In the genomic region with DNA sequence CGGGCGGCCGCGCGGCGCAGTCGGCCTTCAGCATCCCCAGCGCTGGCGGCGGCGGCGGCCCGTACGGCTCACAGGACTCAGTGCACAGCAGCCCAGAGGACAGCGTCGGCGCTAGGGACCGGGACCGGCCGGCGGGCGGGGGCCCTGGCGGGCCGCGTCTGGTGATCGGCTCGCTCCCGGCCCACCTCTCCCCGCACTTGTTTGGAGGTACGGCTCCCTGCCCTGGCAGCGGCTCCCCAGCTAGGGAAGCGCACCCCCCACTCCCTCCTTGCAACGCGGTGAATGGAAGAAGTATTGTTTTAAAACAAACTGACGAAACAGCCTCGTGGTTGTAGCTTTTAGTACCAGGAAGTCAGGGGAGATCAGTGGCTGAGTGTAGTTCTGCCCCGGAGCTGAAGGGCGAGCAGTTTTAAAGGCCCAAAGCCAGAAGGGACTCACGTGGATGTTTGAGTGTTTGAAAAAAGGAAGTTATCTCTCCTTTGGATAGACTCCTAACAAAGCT, we compare ENCODE assay signal across 8 mouse cellular contexts. TPM values are rescaled to one million over a fixed set of nuclear protein-coding genes. Genes with fewer than 3 reads are reported as not detected.
DNase-seq lines count a peak whose midpoint lies in the region; ATAC-seq and TF ChIP-seq lines count a peak whose summit lies in the region.

No protein-coding gene starts in this region.

- H3K4me1 ChIP-seq in bone marrow, adult 2 months (ENCODE audit: control insufficient read depth, insufficient read depth, low read length) = no peaks in the 10 kb centered on the region; the same call in none of the 2 replicates
- peaks cover 15% of the 10 kb centered on the region for H3K4me1 ChIP-seq in embryonic facial prominence, embryonic 14.5 days (ENCODE audit: control insufficient read depth, insufficient read depth, low read length)
- H3K4me1 ChIP-seq in heart, embryonic 11.5 days (ENCODE audit: control insufficient read depth, insufficient read depth, low read length) = peaks cover 12% of the 10 kb centered on the region
- H3K4me1 ChIP-seq in kidney, embryonic 14.5 days (ENCODE audit: control insufficient read depth, insufficient read depth, low read length) = 0 out of 2 replicates have a peak, but pooled peaks cover 6% of the 10 kb centered on the region
- H3K4me1 ChIP-seq in liver, embryonic 16.5 days (ENCODE audit: control insufficient read depth, low read depth, low read length) = peaks cover 22% of the 10 kb centered on the region
- H3K4me1 ChIP-seq in neural tube, embryonic 11.5 days (ENCODE audit: control insufficient read depth, insufficient read depth, low read length) = peaks cover 15% of the 10 kb centered on the region
- peaks cover 7% of the 10 kb centered on the region; the same call in 1 of the 2 replicates for H3K4me1 ChIP-seq in stomach, postnatal 0 days (replicated peaks; ENCODE audit: control insufficient read depth, insufficient read depth)

- peak overlapping the region; percentile 87 for H3K9ac ChIP-seq in embryonic facial prominence, embryonic 14.5 days (ENCODE audit: low read depth, low read length)
- peak overlapping the region; percentile 86 for H3K9ac ChIP-seq in heart, embryonic 11.5 days (ENCODE audit: low read depth, low read length)
- H3K9ac ChIP-seq in kidney, embryonic 14.5 days (ENCODE audit: low read depth, low read length) = peak overlapping the region; percentile 90
- peak overlapping the region; percentile 88 for H3K9ac ChIP-seq in liver, embryonic 16.5 days (ENCODE audit: low read depth, low read length)
- H3K9ac ChIP-seq in neural tube, embryonic 11.5 days (ENCODE audit: low read length) = peak overlapping the region; percentile 81
- peak overlapping the region; percentile 96 for H3K9ac ChIP-seq in stomach, postnatal 0 days (ENCODE audit: low read length)

- no peaks in the 10 kb centered on the region for H3K27me3 ChIP-seq in embryonic facial prominence, embryonic 14.5 days (replicated peaks; ENCODE audit: control insufficient read depth, insufficient read depth, low read length)
- H3K27me3 ChIP-seq in heart, embryonic 11.5 days (ENCODE audit: control insufficient read depth, insufficient read depth, low read length) = no peaks in the 10 kb centered on the region
- no peaks in the 10 kb centered on the region for H3K27me3 ChIP-seq in kidney, embryonic 14.5 days (ENCODE audit: control insufficient read depth, insufficient read depth, low read length)
- H3K27me3 ChIP-seq in liver, embryonic 16.5 days (ENCODE audit: control insufficient read depth, insufficient read depth, low read depth, low read length) = no peaks in the 10 kb centered on the region
- no peaks in the 10 kb centered on the region for H3K27me3 ChIP-seq in neural tube, embryonic 11.5 days (ENCODE audit: control insufficient read depth, insufficient read depth, low read length)
- no peaks in the 10 kb centered on the region for H3K27me3 ChIP-seq in stomach, postnatal 0 days (ENCODE audit: control insufficient read depth, insufficient read depth, low read length)

- no peak for TF ChIP-seq EP300 in stomach, postnatal 0 days (optimal IDR thresholded peaks at IDR 0.05)

- no peaks in the 10 kb centered on the region for H3K9me3 ChIP-seq in embryonic facial prominence, embryonic 14.5 days (ENCODE audit: control insufficient read depth, low read length)
- H3K9me3 ChIP-seq in heart, embryonic 11.5 days (replicated peaks; ENCODE audit: control insufficient read depth, low read length) = no peaks in the 10 kb centered on the region
- H3K9me3 ChIP-seq in kidney, embryonic 14.5 days (ENCODE audit: control insufficient read depth, low read length) = no peaks in the 10 kb centered on the region
- H3K9me3 ChIP-seq in liver, embryonic 16.5 days (replicated peaks; ENCODE audit: control insufficient read depth, low read length) = no peaks in the 10 kb centered on the region
- no peaks in the 10 kb centered on the region for H3K9me3 ChIP-seq in neural tube, embryonic 11.5 days (ENCODE audit: control insufficient read depth, low read length)
- no peaks in the 10 kb centered on the region for H3K9me3 ChIP-seq in stomach, postnatal 0 days (ENCODE audit: control insufficient read depth, low read length)

- H3K36me3 ChIP-seq in embryonic facial prominence, embryonic 14.5 days (ENCODE audit: control insufficient read depth, insufficient read depth, low read length) = no peaks in the 10 kb centered on the region
- H3K36me3 ChIP-seq in heart, embryonic 11.5 days (ENCODE audit: control insufficient read depth, insufficient read depth, low read length) = no peaks in the 10 kb centered on the region
- no peaks in the 10 kb centered on the region for H3K36me3 ChIP-seq in kidney, embryonic 14.5 days (ENCODE audit: control insufficient read depth, insufficient read depth, low read length)
- no peaks in the 10 kb centered on the region for H3K36me3 ChIP-seq in liver, embryonic 16.5 days (ENCODE audit: control insufficient read depth, insufficient read depth)
- H3K36me3 ChIP-seq in neural tube, embryonic 11.5 days (ENCODE audit: control insufficient read depth, insufficient read depth, low read length) = no peaks in the 10 kb centered on the region
- no peaks in the 10 kb centered on the region for H3K36me3 ChIP-seq in stomach, postnatal 0 days (ENCODE audit: control insufficient read depth, insufficient read depth, low read length)

- ATAC-seq in CD4-positive, CD25-positive, alpha-beta regulatory T cell, adult 4 months = peak; percentile 72
- peak; percentile 45 for ATAC-seq in embryonic facial prominence, embryonic 14.5 days (ENCODE audit: low read depth)
- peak; percentile 41; the same call in 1 of the 2 replicates for ATAC-seq in heart, embryonic 11.5 days (replicated peaks; ENCODE audit: insufficient number of reproducible peaks, low FRiP score, low TSS enrichment)
- peak; percentile 51 for ATAC-seq in kidney, embryonic 14.5 days (ENCODE audit: low FRiP score, low TSS enrichment)
- peak; percentile 9 for ATAC-seq in liver, embryonic 16.5 days (ENCODE audit: low read depth)
- ATAC-seq in neural tube, embryonic 11.5 days (ENCODE audit: insufficient read depth, low FRiP score, low TSS enrichment) = peak; percentile 64
- peak; percentile 39 for ATAC-seq in stomach, postnatal 0 days (ENCODE audit: low FRiP score, low TSS enrichment)

- TF ChIP-seq CTCF in bone marrow, adult 2 months (IDR thresholded peaks at IDR 0.05; ENCODE audit: control insufficient read depth, insufficient read depth, low read length) = peak; percentile 10; the same call in 1 of the 2 replicates
- peak; percentile 36 for TF ChIP-seq CTCF in stomach, postnatal 0 days (IDR thresholded peaks at IDR 0.05; ENCODE audit: low read depth)

- peak overlapping the region; percentile 94 for H3K4me3 ChIP-seq in bone marrow, adult 2 months (replicated peaks; ENCODE audit: control insufficient read depth, low read depth, low read length)
- peak overlapping the region; percentile 78 for H3K4me3 ChIP-seq in embryonic facial prominence, embryonic 14.5 days (ENCODE audit: low read depth, low read length)
- peak overlapping the region; percentile 78 for H3K4me3 ChIP-seq in heart, embryonic 11.5 days (ENCODE audit: low read depth, low read length)
- H3K4me3 ChIP-seq in kidney, embryonic 14.5 days (ENCODE audit: low read length) = peak overlapping the region; percentile 76
- peak overlapping the region; percentile 83 for H3K4me3 ChIP-seq in liver, embryonic 16.5 days (ENCODE audit: low read depth, low read length)
- H3K4me3 ChIP-seq in neural tube, embryonic 11.5 days (ENCODE audit: low read depth, low read length) = peak overlapping the region; percentile 86
- peak overlapping the region; percentile 81 for H3K4me3 ChIP-seq in stomach, postnatal 0 days (ENCODE audit: low read depth, low read length)

- H3K27ac ChIP-seq in bone marrow, adult 2 months (ENCODE audit: control insufficient read depth, insufficient read depth, low read depth, low read length, poor library complexity) = peak overlapping the region; percentile 100
- H3K27ac ChIP-seq in embryonic facial prominence, embryonic 14.5 days (replicated peaks; ENCODE audit: low read depth, low read length) = peak overlapping the region; percentile 96
- peak overlapping the region; percentile 95 for H3K27ac ChIP-seq in heart, embryonic 11.5 days (ENCODE audit: low read depth, low read length)
- peak overlapping the region; percentile 86 for H3K27ac ChIP-seq in kidney, embryonic 14.5 days (ENCODE audit: low read depth, low read length)
- peak overlapping the region; percentile 90 for H3K27ac ChIP-seq in liver, embryonic 16.5 days (ENCODE audit: low read length)
- peak overlapping the region; percentile 99 for H3K27ac ChIP-seq in neural tube, embryonic 11.5 days (ENCODE audit: low read depth, low read length)
- peak overlapping the region; percentile 98 for H3K27ac ChIP-seq in stomach, postnatal 0 days (replicated peaks)

- peak overlapping the region; percentile 61 for H3K4me2 ChIP-seq in embryonic facial prominence, embryonic 14.5 days (ENCODE audit: low read depth, low read length)
- peak overlapping the region; percentile 82 for H3K4me2 ChIP-seq in heart, embryonic 11.5 days
- peak overlapping the region; percentile 60 for H3K4me2 ChIP-seq in kidney, embryonic 14.5 days (replicated peaks; ENCODE audit: low read depth, low read length)
- H3K4me2 ChIP-seq in liver, embryonic 16.5 days (ENCODE audit: low read depth, low read length) = peak overlapping the region; percentile 77
- H3K4me2 ChIP-seq in neural tube, embryonic 11.5 days (ENCODE audit: low read depth) = peak overlapping the region; percentile 67
- peak overlapping the region; percentile 76 for H3K4me2 ChIP-seq in stomach, postnatal 0 days (replicated peaks; ENCODE audit: low read depth)

- no peak; the same call in 1 of the 2 replicates for TF ChIP-seq POLR2A in bone marrow, adult 2 months (IDR thresholded peaks at IDR 0.05; ENCODE audit: borderline replicate concordance, control insufficient read depth, low read depth, low read length)

- WGBS in bone marrow, adult 2 months = 6% methylated on average over 39 of the region's 39 CpGs
- 0% methylated on average over 28 of the region's 39 CpGs for whole genome bisulfite sequencing in embryonic facial prominence, embryonic 14.5 days
- WGBS in heart, embryonic 11.5 days (ENCODE audit: insufficient replicate concordance) = under 1% methylated on average over 35 of the region's 39 CpGs
- 0% methylated on average over 29 of the region's 39 CpGs for WGBS in kidney, embryonic 14.5 days
- under 1% methylated on average over 36 of the region's 39 CpGs for WGBS in liver, embryonic 16.5 days (ENCODE audit: insufficient replicate concordance)
- under 1% methylated on average over 24 of the region's 39 CpGs for WGBS in neural tube, embryonic 11.5 days
- WGBS in stomach, postnatal 0 days = under 1% methylated on average over 39 of the region's 39 CpGs

- DNase-seq in embryonic facial prominence, embryonic 14.5 days (ENCODE audit: low spot score) = peak; percentile 82
- DNase-seq in neural tube, embryonic 11.5 days (ENCODE audit: low spot score) = peak; percentile 72
- peak; percentile 70 for DNase-seq in stomach, postnatal 0 days (ENCODE audit: low spot score)

RNA-seq across cellular contexts. Expression of gene Znrf2, which starts 0.6 kb away (rescaled TPM):
- polyA plus RNA-seq in CD4-positive, CD25-positive, alpha-beta regulatory T cell, adult 4 months (2017; shearing (Covaris generic)) = 10 to 100 TPM; 22.9 to 26.1 TPM
- polyA plus RNA-seq in bone marrow, adult 2 months (2011; ENCODE audit: insufficient read depth, insufficient read length, low replicate concordance, missing spikeins) = 10.4 and 10.6 TPM in 2 replicates
- 4.9 and 5.1 TPM in 2 replicates for polyA plus RNA-seq in embryonic facial prominence, embryonic 14.5 days (2014; fragmentation: Nextera tagmentation; extraction: Ambion mirVana)
- polyA plus RNA-seq in heart, embryonic 11.5 days (2014; fragmentation: Nextera tagmentation; extraction: Ambion mirVana) = 3.1 and 3.2 TPM in 2 replicates
- 4.5 and 5.9 TPM in 2 replicates for polyA plus RNA-seq in kidney, embryonic 14.5 days (2014; fragmentation: Nextera tagmentation; extraction: Ambion mirVana)
- 1.8 and 2.1 TPM in 2 replicates for polyA plus RNA-seq in liver, embryonic 16.5 days (2015; fragmentation: Nextera tagmentation; extraction: Ambion mirVana)
- polyA plus RNA-seq in neural tube, embryonic 11.5 days (2014; fragmentation: Nextera tagmentation; extraction: Ambion mirVana) = 2.5 and 3.3 TPM in 2 replicates
- polyA plus RNA-seq in stomach, postnatal 0 days (2015; fragmentation: Nextera tagmentation; extraction: Ambion mirVana) = 4.5 and 5.2 TPM in 2 replicates

Comparison
In these comparisons a context has a peak if more than half of its experiments do, and no peak if none do; other contexts are left out.
1. Peak in every context shown above with its lines: DNase-seq, ATAC-seq, H3K4me3 ChIP-seq and H3K27ac ChIP-seq.
2. ATAC-seq: peak in every context shown above with its lines; median percentile 72 in CD4-positive, CD25-positive, alpha-beta regulatory T cell, adult 4 months; 64 in neural tube, embryonic 11.5 days; 51 in kidney, embryonic 14.5 days; 45 in embryonic facial prominence, embryonic 14.5 days; 41 in heart, embryonic 11.5 days; 39 in stomach, postnatal 0 days; 9 in liver, embryonic 16.5 days.